Mouse (Mus musculus) ES-E14 (cell line): ENCODE measurements around the gene Usp21.

Experiments
- MAFK ChIP-seq: IDR thresholded peaks from 2 replicates; pipeline ENCODE4 v1.6.1; 2014; ENCODE audit warnings: mild to moderate bottlenecking, low read depth, low read length, inconsistent platforms; ENCODE audit not compliant: insufficient read depth
- ZC3H11A ChIP-seq: IDR thresholded peaks from 2 replicates; pipeline ENCODE4 v1.6.1; 2012; ENCODE audit warnings: low read depth, mild to moderate bottlenecking, inconsistent platforms, low read length, borderline replicate concordance
- ZNF384 ChIP-seq: IDR thresholded peaks from 2 replicates; pipeline ENCODE4 v1.6.1; 2012; ENCODE audit warnings: low read depth, low read length, inconsistent platforms

- TF ChIP-seq MAFK, result no peak
- TF ChIP-seq ZNF384, result no peak
- TF ChIP-seq ZC3H11A, result no peak
Measured at GRCm38 (mm10) chr1:171271196-171271595, 16.6 kb downstream of the Usp21 start.
